Mouse (Mus musculus) naive thymus-derived CD4-positive, alpha-beta T cell, adult 2 months (primary cell): Measurements from ENCODE around the gene Polr3b.

Experiments used
- DNase-seq: peaks from one replicate; pipeline ENCODE4 v3.0.0-alpha.2; 2011; ENCODE audit warnings: low read depth

Gene Polr3b

GRCm38 (mm10) chr10:84621826-84622790 lies at the start of gene Polr3b:
TSS of gene Polr3b (plus strand) at chr10:84622292.
- DNase-seq = peak; percentile 94

- DNase-seq = peak; percentile 36
These were observed 48.2 kb upstream of the Polr3b start for GRCm38 (mm10) chr10:84573671-84574420.

- DNase-seq = no peak
These were observed 46.1 kb upstream of the Polr3b start for GRCm38 (mm10) chr10:84576029-84576394.

- peak; percentile 98 for DNase-seq
These were observed 45.6 kb upstream of the Polr3b start, which contains the start of gene Tcp11l2 for GRCm38 (mm10) chr10:84576395-84577070. TSS of gene Tcp11l2 (plus strand) at chr10:84576626.

GRCm38 (mm10) chr10:84577071-84577727 lies 44.9 kb upstream of the Polr3b start:
- DNase-seq = peak; percentile 90

- DNase-seq = no peak
These were observed 43.4 kb upstream of the Polr3b start for GRCm38 (mm10) chr10:84578738-84579137.

GRCm38 (mm10) chr10:84579527-84579926 lies 42.6 kb upstream of the Polr3b start:
- no peak for DNase-seq

GRCm38 (mm10) chr10:84581191-84581590 lies 40.9 kb upstream of the Polr3b start:
- DNase-seq = no peak

GRCm38 (mm10) chr10:84582236-84582635 lies 39.9 kb upstream of the Polr3b start:
- no peak for DNase-seq

GRCm38 (mm10) chr10:84584451-84585293 lies 37.4 kb upstream of the Polr3b start:
- DNase-seq = peak; percentile 40

GRCm38 (mm10) chr10:84585294-84585650 lies 36.8 kb upstream of the Polr3b start:
- no peak for DNase-seq

GRCm38 (mm10) chr10:84590956-84591355 lies 31.1 kb upstream of the Polr3b start:
- no peak for DNase-seq

- DNase-seq = no peak
These were observed 30.4 kb upstream of the Polr3b start for GRCm38 (mm10) chr10:84591640-84592148.

GRCm38 (mm10) chr10:84592745-84593144 lies 29.3 kb upstream of the Polr3b start:
- no peak for DNase-seq

- no peak for DNase-seq
These were observed 24.8 kb upstream of the Polr3b start for GRCm38 (mm10) chr10:84597127-84597785.

- DNase-seq = no peak
These were observed 23.9 kb upstream of the Polr3b start for GRCm38 (mm10) chr10:84598172-84598571.

GRCm38 (mm10) chr10:84600136-84600535 lies 22.0 kb upstream of the Polr3b start:
- no peak for DNase-seq

- no peak for DNase-seq
These were observed 17.8 kb upstream of the Polr3b start for GRCm38 (mm10) chr10:84604335-84604734.

GRCm38 (mm10) chr10:84608361-84608760 lies 13.7 kb upstream of the Polr3b start:
- no peak for DNase-seq

- DNase-seq = no peak
These were observed 11.8 kb upstream of the Polr3b start for GRCm38 (mm10) chr10:84610324-84610723.
